Mouse (Mus musculus): ENCODE data around the gene Tcf20. TPM values are rescaled to one million over a fixed set of nuclear protein-coding genes. Genes with fewer than 3 reads are reported as not detected.

Tcf20 gene
- total and polyA plus RNA-seq, 2 experiments from 2014 or later = 3.0 to 36.7 TPM

GRCm38 (mm10) chr15:82950246-82950645 is 37.4 kb downstream of the Tcf20 start:
- TF ChIP-seq CTCF (IDR thresholded peaks at IDR 0.05; ENCODE audit: low read depth) (no peak), EP300 (IDR thresholded peaks at IDR 0.05; ENCODE audit: low read depth) (no peak)
- no peak overlapping the region for H3K4me3 ChIP-seq (ENCODE audit: low read depth, low read length)
- H3K36me3 ChIP-seq (replicated peaks; ENCODE audit: control insufficient read depth, insufficient read depth, low read length) = no peaks in the 10 kb centered on the region
- H3K27me3 ChIP-seq (ENCODE audit: control insufficient read depth, insufficient read depth, low read length) = peaks cover 44% of the 10 kb centered on the region
- no peak overlapping the region for H3K9ac ChIP-seq (replicated peaks; ENCODE audit: low read depth, low read length)
- DNase-seq (ENCODE audit: low spot score) = no peak
- no peak for ATAC-seq (ENCODE audit: insufficient read depth, low read depth)
- no peak overlapping the region for H3K4me2 ChIP-seq (ENCODE audit: low read depth, low read length)
- H3K4me1 ChIP-seq (ENCODE audit: control insufficient read depth, insufficient read depth) = 0 out of 2 replicates have a peak, but pooled peaks cover 6% of the 10 kb centered on the region
- WGBS = 71% methylated on average over 8 of the region's 8 CpGs
- H3K9me3 ChIP-seq (replicated peaks; ENCODE audit: control insufficient read depth, low read length) = no peaks in the 10 kb centered on the region
- H3K27ac ChIP-seq (ENCODE audit: low read depth) = no peak overlapping the region

GRCm38 (mm10) chr15:82947431-82947830 is 40.2 kb downstream of the Tcf20 start:
- Histone ChIP-seq H3K4me3 (ENCODE audit: low read depth, low read length) (no peak overlapping the region), H3K36me3 (replicated peaks; ENCODE audit: control insufficient read depth, insufficient read depth, low read length) (no peaks in the 10 kb centered on the region), H3K27me3 (ENCODE audit: control insufficient read depth, insufficient read depth, low read length) (peaks cover 33% of the 10 kb centered on the region), H3K4me2 (ENCODE audit: low read depth, low read length) (no peak overlapping the region), H3K27ac (ENCODE audit: low read depth) (no peak overlapping the region), H3K4me1 (ENCODE audit: control insufficient read depth, insufficient read depth) (0 out of 2 replicates have a peak, but pooled peaks cover 5% of the 10 kb centered on the region), H3K9me3 (replicated peaks; ENCODE audit: control insufficient read depth, low read length) (no peaks in the 10 kb centered on the region), H3K9ac (replicated peaks; ENCODE audit: low read depth, low read length) (no peak overlapping the region)
- TF ChIP-seq EP300 (IDR thresholded peaks at IDR 0.05; ENCODE audit: low read depth) (no peak), CTCF (IDR thresholded peaks at IDR 0.05; ENCODE audit: low read depth) (no peak)
- no peak for DNase-seq (ENCODE audit: low spot score)
- no peak for ATAC-seq (ENCODE audit: insufficient read depth, low read depth)
- 67% methylated on average over 5 of the region's 5 CpGs for WGBS

- ATAC-seq (ENCODE audit: insufficient read depth, low read depth) = no peak
- H3K27me3 ChIP-seq (ENCODE audit: control insufficient read depth, insufficient read depth, low read length) = peaks cover 31% of the 10 kb centered on the region; the same call in 1 of the 2 replicates
- 83% methylated on average over 9 of the region's 9 CpGs for WGBS
Measured at GRCm38 (mm10) chr15:82944479-82945195, 43.0 kb downstream of the Tcf20 start.

GRCm38 (mm10) chr15:82941733-82942132 is 45.9 kb downstream of the Tcf20 start:
- no peak overlapping the region for H3K4me2 ChIP-seq (ENCODE audit: low read depth, low read length)
- H3K9ac ChIP-seq (replicated peaks; ENCODE audit: low read depth, low read length) = no peak overlapping the region
- H3K9me3 ChIP-seq (replicated peaks; ENCODE audit: control insufficient read depth, low read length) = no peaks in the 10 kb centered on the region
- peaks cover 19% of the 10 kb centered on the region for H3K4me1 ChIP-seq (ENCODE audit: control insufficient read depth, insufficient read depth)
- H3K36me3 ChIP-seq (replicated peaks; ENCODE audit: control insufficient read depth, insufficient read depth, low read length) = no peaks in the 10 kb centered on the region
- peaks cover 10% of the 10 kb centered on the region; the same call in 1 of the 2 replicates for H3K27me3 ChIP-seq (ENCODE audit: control insufficient read depth, insufficient read depth, low read length)
- H3K4me3 ChIP-seq (ENCODE audit: low read depth, low read length) = no peak overlapping the region
- DNase-seq (ENCODE audit: low spot score) (no peak), ATAC-seq (ENCODE audit: insufficient read depth, low read depth) (no peak)
- 79% methylated on average over 8 of the region's 8 CpGs for WGBS
- no peak overlapping the region for H3K27ac ChIP-seq (ENCODE audit: low read depth)
- TF ChIP-seq CTCF (IDR thresholded peaks at IDR 0.05; ENCODE audit: low read depth) (no peak), EP300 (IDR thresholded peaks at IDR 0.05; ENCODE audit: low read depth) (no peak)

More at GRCm38 (mm10) chr15:82944479-82945195, 43.0 kb downstream of the Tcf20 start:
- no peaks in the 10 kb centered on the region for H3K9me3 ChIP-seq (replicated peaks; ENCODE audit: control insufficient read depth, low read length)
- H3K27ac ChIP-seq (ENCODE audit: low read depth) = no peak overlapping the region
- no peak overlapping the region; the same call in 1 of the 2 replicates for H3K9ac ChIP-seq (replicated peaks; ENCODE audit: low read depth, low read length)
- H3K4me3 ChIP-seq (ENCODE audit: low read depth, low read length) = no peak overlapping the region
- H3K4me1 ChIP-seq (ENCODE audit: control insufficient read depth, insufficient read depth) = no peaks in the 10 kb centered on the region
- no peak for TF ChIP-seq EP300 (IDR thresholded peaks at IDR 0.05; ENCODE audit: low read depth)
- TF ChIP-seq CTCF (IDR thresholded peaks at IDR 0.05; ENCODE audit: low read depth) = no peak
- H3K36me3 ChIP-seq (replicated peaks; ENCODE audit: control insufficient read depth, insufficient read depth, low read length) = no peaks in the 10 kb centered on the region
- no peak for DNase-seq (ENCODE audit: low spot score)
- no peak overlapping the region for H3K4me2 ChIP-seq (ENCODE audit: low read depth, low read length)

GRCm38 (mm10) chr15:82940494-82941214 is 47.0 kb downstream of the Tcf20 start:
- peaks cover 11% of the 10 kb centered on the region; the same call in 1 of the 2 replicates for H3K27me3 ChIP-seq (ENCODE audit: control insufficient read depth, insufficient read depth, low read length)
- H3K4me1 ChIP-seq (ENCODE audit: control insufficient read depth, insufficient read depth) = peaks cover 19% of the 10 kb centered on the region

More at GRCm38 (mm10) chr15:82940494-82941214, 47.0 kb downstream of the Tcf20 start:
- H3K4me3 ChIP-seq (ENCODE audit: low read depth, low read length) = no peak overlapping the region
- H3K9ac ChIP-seq (replicated peaks; ENCODE audit: low read depth, low read length) = no peak overlapping the region
- no peak for TF ChIP-seq CTCF (IDR thresholded peaks at IDR 0.05; ENCODE audit: low read depth)
- TF ChIP-seq EP300 (IDR thresholded peaks at IDR 0.05; ENCODE audit: low read depth) = no peak
- 35% methylated on average over 12 of the region's 12 CpGs for WGBS
- H3K36me3 ChIP-seq (replicated peaks; ENCODE audit: control insufficient read depth, insufficient read depth, low read length) = no peaks in the 10 kb centered on the region
- H3K9me3 ChIP-seq (replicated peaks; ENCODE audit: control insufficient read depth, low read length) = no peaks in the 10 kb centered on the region
- no peak overlapping the region for H3K27ac ChIP-seq (ENCODE audit: low read depth)
- ATAC-seq (ENCODE audit: insufficient read depth, low read depth) = no peak
- no peak for DNase-seq (ENCODE audit: low spot score)
- no peak overlapping the region for H3K4me2 ChIP-seq (ENCODE audit: low read depth, low read length)
